Mouse (Mus musculus) retina, postnatal 7 days (tissue): ENCODE data around the gene Pbrm1.

ENCODE experiments used
- DNase-seq: peaks from one replicate; pipeline ENCODE4 v3.0.0-alpha.2; 2012; ENCODE audit warnings: low read depth, low spot score

Gene Pbrm1

DNA sequence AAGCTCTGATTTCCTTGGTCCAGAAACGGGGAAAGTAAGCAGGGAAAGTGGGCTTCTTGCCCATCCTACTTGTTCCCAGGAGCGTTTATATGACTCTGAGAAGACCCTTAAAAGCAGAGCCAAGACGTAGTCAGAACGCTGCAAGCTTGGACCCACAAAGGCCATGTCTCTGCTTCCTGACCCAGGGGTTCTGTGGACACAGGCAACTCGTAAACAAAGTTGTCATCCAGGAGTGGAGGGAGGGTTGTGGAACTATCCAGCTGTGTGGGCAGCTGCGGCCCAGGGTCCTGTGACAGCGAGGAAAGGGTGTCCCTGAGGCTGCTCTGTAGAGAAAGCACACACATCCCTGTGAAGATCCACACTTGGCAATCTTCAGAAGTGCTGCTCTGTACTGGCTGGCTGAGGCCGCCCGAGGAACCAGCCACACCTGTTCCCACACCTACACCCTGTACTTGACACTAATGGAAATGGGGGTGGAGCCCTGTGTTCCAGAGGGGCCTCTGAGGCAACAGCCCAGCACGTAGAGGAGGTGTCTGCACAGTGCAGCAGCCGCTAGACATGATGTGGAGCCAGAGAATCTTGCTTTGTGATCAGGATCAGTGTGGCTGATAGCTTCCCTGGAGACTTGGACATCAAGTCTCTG is 114.2 kb downstream of the Pbrm1 start:
- no peak for DNase-seq

DNA sequence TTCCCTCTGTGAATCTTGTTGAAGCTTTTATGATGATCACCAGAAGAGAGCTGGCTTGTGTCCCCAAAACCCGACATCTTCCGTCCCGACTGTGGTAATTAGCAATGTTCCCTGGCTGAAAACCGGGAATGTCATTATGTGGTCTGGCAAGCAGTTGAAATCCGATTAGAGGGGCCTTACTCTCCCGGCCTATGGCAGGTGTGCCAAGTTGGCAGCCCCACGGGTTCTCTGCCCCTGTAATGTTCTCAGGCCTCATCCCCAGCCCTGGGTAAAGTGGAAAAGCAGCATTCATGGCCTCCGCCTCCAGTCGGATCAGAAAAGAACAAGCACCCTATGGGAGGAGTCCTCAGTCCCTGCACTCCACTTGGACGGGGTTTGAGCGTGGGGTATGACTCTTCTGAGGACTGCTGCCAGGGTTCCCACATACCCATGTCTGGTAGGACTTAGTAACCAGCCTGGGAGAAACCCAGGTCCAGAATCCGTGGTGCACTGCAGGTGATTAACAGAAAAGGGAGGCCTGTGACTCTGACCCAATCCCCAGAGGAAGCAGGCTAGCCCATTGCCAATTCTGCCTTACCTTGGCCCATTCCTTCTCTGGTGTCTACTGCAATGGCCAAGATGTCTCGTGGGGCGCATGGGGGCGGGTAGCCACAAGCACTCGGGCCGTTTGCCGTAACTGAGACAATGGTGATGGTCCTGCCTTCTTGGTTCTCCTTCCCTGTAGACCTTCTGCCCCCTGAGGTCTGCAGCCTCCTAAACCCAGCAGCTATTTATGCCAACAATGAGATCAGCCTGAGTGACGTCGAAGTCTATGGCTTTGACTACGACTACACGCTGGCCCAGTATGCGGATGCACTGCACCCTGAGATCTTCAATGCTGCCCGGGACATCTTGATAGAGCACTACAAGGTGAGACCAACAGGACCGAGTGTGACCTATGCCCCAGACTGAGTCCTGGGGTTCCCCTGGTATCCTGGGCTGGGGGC is 115.4 kb downstream of the Pbrm1 start:
- DNase-seq = no peak

DNA sequence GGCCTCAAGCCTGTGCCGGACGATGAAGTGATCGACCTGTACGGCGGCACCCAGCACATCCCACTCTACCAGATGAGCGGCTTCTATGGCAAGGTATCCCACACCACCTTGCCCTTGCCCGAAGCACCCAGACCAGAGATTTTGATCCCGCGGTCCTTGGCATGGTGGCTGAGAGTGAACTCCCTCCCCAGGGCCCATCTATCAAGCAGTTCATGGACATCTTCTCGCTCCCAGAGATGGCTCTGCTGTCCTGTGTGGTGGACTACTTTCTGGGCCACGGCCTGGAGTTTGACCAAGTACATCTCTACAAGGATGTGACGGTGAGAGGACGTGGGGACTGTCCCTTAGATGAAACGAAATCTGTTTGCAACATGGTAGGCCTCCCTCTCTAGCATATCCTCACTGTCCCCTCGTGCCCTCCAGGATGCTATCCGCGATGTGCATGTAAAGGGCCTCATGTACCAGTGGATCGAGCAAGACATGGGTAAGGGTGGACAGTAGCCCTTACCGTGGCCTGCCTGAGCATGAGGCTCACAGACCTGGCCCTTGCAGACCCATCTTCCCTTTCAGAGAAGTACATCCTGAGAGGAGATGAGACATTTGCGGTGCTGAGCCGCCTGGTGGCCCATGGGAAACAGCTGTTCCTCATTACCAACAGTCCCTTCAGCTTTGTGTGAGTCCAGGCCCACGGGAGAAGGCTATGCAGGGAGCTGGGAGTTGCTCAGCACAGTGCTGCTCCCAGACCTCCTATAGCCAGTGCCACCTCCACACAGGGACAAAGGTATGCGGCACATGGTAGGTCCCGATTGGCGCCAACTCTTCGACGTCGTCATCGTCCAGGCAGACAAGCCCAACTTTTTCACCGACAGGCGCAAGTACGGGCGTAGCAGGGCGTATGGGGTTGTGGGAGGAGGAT is 116.8 kb downstream of the Pbrm1 start:
- DNase-seq = no peak

DNA sequence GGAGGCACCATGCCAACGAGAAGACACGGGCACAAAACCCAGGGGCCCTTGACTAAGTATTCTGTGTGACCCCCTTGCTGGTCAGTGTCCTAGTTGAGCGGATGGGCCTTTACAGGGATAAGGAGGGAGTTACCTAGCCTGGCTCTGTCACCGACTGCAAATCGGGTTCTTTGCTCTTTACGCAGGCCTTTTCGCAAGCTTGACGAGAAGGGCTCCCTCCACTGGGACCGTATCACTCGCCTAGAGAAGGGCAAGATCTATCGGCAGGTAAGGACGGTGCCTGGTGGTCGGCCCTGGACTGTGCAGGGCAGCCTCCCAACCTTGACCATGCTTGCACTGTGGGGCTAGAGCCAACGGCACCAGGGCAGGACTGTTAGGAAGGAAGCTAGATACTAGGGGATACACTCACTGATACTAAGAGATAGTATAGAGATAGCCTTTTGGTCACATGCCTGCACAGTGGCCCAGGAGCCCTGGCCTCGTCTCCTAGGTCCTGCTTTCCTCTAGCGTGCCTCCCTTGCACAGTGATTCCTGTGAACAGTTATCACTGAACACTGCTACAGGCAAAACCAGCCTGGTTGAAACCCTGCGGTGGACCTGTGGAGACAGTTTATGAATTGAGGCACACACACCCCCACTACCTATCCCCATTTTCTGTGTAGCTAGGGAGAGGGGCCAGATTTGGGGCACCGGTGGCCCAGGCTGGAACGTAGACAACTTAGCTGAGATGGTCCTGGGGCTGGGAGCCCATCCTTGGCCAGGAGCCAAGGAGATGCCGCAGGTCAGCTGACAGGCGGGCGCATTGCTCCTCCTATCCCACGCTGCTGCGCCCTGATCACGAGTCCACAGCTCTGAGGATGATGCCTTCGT is 117.7 kb downstream of the Pbrm1 start:
- no peak for DNase-seq

DNA sequence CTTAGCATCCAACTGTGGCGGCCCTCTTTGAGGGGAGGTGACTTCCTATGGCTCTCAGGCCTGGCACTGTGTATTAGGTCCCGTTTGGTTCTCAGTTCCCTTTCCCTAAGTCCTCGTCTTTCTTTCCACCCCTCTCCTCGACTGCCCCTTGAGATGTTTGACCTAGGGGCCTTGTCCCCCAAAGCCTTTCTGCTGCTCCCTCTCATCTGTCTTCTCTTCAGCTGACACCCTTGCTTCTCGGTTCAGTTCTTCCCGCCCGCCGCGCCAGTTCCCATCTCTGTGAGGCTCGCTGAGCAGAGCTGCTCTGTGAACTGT is 118.3 kb downstream of the Pbrm1 start:
- DNase-seq = no peak

DNA sequence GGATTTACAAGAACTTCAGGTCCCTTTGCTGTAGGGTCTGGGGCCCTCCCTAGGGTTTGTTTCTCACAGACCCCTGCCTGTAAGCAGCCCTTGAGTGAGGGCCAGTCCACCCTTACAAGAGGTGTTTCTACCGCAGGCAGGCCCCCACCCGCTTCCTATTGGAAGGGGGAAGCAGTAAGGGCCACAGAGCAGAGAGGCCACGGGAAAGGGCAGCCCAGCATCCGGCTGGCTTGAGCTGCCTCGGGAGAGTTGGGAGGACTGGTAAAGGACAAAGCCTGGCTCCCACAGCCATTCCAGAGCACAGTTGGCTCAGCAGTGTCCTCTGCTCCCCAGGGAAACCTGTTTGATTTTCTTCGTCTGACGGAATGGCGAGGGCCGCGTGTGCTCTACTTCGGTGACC is 118.9 kb downstream of the Pbrm1 start:
- DNase-seq = no peak

DNA sequence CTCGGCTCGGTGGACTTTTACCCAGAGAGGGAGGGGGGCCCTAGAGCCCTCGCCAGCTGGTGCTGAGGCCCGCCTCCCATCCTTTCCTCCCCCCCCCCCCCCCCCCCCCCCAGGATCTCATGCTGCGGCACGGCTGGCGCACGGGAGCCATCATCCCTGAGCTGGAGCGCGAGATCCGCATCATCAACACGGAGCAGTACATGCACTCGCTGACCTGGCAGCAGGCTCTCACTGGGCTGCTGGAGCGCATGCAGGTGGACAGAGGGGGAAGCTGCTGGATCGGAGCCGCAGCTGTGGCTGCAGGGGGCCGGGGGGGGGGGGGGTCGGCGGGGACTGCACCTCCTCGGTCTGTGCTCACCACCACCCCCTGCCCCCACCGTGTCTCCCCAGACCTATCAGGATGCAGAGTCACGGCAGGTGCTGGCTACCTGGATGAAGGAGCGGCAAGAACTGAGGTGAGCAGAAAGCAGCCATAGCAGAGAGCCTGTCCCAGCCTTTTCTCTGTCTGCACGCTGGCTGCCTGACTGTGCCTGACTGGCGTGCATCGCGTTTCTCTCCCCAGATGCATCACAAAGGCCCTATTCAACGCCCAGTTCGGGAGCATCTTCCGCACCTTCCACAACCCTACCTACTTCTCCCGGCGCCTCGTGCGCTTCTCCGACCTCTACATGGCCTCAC is 119.4 kb downstream of the Pbrm1 start:
- DNase-seq = no peak

DNA sequence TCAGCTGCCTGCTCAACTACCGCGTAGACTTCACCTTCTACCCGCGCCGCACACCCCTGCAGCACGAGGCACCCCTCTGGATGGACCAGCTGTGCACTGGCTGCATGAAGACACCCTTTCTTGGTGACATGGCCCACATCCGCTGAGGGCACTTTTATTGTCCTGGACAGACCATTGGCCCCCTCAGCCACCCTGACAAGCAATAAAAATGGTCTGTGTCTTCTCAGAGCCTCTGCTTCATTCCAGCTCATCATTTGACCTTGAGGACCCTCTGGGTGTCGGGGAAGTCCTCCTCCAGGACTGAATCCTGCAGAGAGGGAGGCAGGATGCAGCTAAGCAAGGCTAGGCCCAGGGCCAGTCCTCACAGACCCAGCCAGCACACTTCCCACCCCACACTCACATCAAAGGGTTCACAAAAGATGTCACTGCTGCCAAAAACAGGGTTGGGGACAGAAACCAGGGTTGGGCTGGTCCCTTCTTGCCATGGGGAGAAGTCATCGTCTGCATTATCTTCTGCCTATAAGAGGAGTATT is 120.0 kb downstream of the Pbrm1 start:
- no peak for DNase-seq

DNA sequence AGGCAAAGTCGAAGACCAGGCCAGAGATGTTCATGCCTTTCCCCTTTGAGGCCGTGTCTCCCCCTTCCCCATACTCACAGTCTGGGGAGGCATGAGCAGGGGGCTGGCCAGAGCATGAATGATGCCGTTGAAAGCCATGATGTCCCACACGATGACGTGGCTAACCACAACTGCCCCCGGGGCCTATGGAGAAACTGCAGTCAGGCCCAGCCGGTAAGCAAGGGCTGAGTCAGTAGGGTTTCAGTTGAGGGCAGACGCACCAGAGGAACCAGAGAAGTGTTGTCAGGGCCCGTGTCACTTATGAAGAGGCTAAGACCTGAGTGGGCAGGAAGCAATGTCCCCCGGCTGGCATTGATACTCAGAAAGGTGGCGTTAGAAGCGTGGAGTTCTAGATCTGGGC is 120.7 kb downstream of the Pbrm1 start:
- DNase-seq = no peak

DNA sequence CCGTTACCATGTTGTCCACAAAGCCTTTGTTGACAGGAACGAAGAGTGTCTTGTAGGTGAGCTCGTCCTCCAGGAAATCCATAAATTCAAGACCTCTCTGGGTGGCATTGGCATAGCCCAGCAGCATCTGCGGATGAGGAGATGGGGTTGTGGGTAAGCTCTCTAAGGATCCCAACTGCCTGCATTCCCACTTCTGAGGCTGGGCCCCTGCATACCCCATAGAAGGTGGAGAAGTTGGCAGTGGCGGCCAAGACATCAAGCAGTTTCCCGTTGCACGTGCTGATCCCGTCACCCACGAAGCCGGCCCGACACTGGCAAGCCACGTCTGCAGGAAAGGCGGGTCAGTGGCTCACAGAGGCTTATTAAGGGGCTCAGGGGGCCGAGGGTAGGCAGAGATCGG is 121.2 kb downstream of the Pbrm1 start:
- DNase-seq = no peak

DNA sequence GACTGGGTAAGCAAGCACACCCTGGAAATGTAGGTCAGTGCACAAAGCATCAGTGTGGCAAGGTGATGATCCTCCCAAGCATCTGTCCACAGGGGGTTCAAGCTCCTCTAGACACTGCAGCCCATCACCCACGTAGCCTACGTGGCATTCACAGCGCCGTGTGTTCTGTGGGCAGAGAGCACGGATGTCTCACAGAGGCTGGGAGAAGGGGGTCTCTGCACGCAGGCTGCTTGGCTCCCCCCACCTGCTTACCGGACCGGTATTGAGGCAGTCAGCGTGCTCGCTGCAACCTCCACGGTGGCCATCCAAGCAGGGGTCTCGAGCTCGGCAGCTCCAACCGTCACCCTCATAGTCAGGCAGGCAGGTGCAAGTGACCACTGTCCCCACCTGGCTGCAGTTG is 122.1 kb downstream of the Pbrm1 start:
- no peak for DNase-seq

DNA sequence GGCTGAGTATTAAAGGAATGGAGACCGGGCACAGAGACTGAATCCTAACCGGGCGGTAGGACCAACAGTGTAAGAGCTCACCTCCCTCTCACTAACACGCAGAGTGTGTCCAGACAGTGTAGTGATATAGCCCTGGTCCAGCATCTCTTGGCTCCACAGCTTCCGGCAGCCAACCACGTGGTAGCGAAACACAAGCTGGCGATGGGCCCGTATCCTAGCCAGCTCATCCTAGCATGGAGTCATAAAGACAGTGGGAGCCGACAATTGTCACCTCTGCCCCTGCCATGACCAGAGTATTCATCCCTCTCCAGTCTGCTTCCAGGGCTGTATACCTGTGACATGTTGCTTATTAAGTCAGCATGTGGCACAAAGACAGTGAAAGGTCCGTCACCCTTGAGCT is 126.8 kb downstream of the Pbrm1 start:
- DNase-seq = no peak

DNA sequence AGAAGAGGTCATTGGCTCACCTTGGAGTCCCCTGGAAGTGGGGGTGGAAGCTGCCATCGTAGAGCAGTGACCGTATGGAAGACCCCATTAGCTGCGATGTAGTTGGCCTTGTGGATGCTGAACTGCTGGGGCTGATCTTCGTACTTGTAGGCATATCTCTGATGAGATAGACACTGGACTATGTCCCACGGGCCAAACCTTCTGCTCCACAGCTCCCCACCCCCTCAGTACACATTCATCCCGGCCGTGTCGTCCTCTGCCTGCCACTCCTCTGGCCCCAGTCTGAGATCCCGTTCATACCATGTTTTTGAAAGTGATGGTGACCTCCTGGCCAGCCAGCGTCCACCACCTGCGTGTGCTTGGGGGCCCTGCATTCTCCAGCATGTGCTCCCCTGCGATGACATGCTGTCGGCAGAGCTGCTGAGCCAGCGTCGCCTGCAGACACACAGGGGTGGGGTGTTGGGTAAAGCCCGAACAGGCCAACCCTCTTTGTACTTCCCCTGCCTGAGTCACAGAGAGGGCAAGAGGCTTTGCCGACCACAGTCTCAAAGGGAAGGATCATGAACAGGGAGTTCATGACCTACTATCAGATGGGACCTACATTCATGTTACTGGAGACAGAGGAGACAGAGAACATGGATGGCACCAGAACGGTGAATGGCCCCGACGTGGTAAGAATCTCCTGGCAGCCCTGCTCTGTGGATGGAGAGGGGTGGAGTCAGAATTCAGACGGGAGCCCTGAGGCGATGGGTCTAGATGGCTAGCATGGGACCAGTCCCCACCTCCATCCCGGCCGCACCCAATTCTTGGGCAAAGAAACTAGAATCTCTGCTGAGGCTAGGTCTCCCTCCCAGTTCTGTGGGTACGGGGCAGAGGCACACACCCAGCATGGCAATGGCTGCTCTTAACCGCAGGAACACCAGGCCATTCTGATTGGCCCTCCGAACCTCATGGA is 141.5 kb downstream of the Pbrm1 start:
- DNase-seq = no peak

DNA sequence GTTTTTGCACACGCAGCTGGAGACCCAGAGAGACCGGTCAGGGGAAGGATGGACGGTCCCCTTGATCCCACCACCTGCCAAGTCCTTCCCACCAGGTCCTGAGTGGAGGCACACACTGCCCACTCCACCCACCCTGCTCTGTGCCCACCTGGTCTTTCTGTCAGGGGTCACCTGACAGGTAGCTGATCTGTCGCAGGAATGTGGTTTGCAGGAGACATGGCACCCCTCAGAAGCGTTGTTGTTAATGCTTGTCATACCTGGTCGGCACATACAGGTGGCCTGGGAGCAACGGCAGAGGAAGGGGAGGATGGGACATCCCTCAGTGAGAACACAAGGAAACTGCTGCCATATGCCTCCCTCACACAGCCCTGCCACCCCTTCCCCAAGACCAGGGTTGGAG is 142.3 kb downstream of the Pbrm1 start:
- DNase-seq = no peak

DNA sequence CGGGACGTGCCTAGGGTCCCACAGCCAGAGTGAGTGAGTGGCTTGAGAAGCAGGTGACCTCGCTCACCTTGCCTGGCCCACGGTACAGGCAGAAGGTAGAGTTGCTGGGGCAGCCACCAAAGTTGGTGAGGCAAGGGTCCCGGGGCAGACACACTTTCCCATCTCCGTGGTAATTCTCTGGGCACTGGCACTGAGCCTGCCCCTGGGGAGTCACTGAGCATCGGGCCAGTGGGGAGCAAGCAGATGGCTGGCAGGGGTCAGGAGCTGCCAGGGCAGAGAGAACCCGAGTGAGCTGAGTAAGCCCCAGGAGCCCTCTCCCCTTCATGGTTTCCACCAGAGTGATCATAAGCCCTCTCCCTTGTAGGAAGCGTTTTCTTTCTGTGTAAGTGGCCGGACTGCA is 142.7 kb downstream of the Pbrm1 start:
- DNase-seq = no peak

DNA sequence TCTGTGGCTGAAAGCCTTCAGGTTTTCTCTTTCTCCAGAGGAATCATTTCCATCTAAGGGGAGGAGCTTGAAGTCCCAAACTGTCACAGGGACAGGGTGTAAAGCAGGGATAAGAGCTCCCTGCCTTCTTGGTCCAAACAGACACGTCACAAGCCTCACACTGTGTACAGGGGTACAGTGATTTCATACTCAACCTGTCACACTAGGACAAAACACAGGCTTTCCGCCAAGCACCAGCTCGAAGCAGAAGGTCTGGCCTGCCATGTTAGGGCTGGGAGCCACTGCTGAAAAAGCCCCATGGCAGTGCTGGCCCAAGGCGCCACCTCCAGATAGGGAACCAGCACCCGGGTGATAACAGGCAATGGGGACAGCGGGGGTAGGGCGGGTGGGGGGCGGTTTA is 145.1 kb downstream of the Pbrm1 start:
- DNase-seq = no peak

DNA sequence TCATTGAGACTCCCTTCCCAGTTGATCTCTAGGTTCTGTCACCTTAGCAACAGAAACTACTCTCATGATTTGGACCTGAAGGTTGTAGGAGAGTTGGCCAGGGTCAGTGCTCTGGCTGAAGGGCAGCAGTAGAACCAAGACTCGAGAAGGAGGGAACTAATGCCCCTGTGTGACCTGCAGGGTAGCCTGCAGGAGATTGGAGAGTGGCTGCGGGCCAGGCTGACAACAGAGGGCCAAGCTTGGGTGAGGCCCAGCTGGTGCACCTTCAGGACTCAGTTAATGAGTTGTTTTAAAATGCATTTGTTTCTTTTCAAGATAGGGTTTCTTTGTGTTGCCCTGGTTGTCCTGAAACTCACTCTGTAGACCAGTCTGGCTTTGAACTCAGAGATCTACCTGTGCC is 146.1 kb downstream of the Pbrm1 start:
- no peak for DNase-seq

DNA sequence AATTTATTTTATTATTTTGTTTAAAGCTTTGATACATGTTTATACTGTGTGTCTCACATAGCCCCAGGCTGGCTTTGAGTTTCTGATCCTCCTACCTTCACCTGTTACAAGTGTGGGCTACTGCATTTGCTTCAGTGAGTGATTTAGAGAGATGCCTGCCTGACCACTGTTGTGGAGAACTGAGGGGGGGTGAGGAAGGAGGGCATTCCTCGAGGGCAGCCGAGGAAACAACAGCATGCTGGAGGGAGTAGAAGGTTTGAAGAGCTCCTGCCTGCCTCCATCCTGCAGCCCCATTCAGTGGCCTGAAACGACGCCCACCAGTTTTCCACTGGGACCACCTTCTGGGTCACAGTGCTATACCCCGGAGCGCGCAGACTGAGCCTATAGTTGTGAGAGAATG is 146.5 kb downstream of the Pbrm1 start:
- no peak for DNase-seq

DNA sequence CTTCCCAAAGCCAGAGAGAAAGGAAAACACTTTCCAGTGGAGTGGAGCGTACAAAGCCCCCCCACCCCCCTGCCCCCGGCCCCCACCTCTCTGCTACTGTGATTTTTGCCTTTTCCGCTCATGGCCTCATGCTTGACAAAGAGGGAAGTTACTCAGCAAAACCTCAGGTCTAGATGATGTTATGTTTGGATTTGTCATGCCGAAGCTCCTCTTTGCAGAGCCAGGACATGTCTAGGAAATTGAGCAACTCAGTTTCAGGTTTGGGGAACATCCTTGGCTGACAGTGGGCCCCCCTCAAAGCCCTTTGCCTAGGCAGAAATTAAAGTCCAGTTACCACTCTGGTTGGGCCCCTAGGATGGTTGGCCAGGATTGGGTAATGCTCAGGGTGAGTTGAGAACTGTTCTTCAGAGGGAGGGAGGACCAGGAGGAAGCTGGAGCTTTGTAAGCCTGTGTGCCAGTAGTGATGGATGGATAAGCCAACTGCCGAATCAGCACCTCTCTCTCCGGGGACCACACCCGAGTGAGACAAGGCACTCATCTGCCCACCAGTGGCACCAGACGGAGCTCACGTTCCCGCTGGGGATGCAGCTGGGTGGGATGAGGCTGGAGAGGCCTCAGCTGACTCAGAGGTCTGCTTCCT is 147.2 kb downstream of the Pbrm1 start:
- DNase-seq = no peak
